Mouse (Mus musculus) thymus, adult 2 months (tissue): Measurements from ENCODE around the gene 4930432K21Rik. TPM values are rescaled to one million over a fixed set of nuclear protein-coding genes. Genes with fewer than 3 reads are reported as not detected.
A peak's percentile ranks its signal among the peaks of the same experiment; 100 is the strongest.

ENCODE experiments used
- DNase-seq: peaks from one replicate; pipeline ENCODE4 v3.0.0; 2021
- H3K27ac ChIP-seq: fragments of 200-500 bp; 2 replicates; pipeline ENCODE4 v1.5.1; 2012; ENCODE audit warnings: low read length, control low read depth; ENCODE audit not compliant: control insufficient read depth, insufficient read depth
- H3K27me3 ChIP-seq: fragments of 200-500 bp; 2 replicates; pipeline ENCODE4 v1.6.1; 2012; ENCODE audit warnings: mild to moderate bottlenecking, low read length, moderate library complexity, mixed read lengths; ENCODE audit not compliant: control insufficient read depth, insufficient read depth
- H3K36me3 ChIP-seq: fragments of 200-500 bp; 2 replicates; pipeline ENCODE4 v1.6.1; 2012; ENCODE audit warnings: mild to moderate bottlenecking, low read length, moderate library complexity; ENCODE audit not compliant: control insufficient read depth, insufficient read depth
- H3K4me1 ChIP-seq: fragments of 200-500 bp; replicated peaks from 2 replicates; pipeline ENCODE4 v1.6.1; 2012; ENCODE audit warnings: low read length; ENCODE audit not compliant: control insufficient read depth, insufficient read depth
- H3K4me3 ChIP-seq: fragments of 200-500 bp; 2 replicates; pipeline ENCODE4 v1.5.1; 2012; ENCODE audit warnings: mild to moderate bottlenecking, low read length, control low read depth, moderate library complexity; ENCODE audit not compliant: control insufficient read depth, insufficient read depth
- CTCF ChIP-seq: fragments of 200-500 bp; IDR thresholded peaks from 2 replicates; pipeline ENCODE4 v1.5.1; 2012; ENCODE audit warnings: mild to moderate bottlenecking, control low read depth, low read length, moderate library complexity, borderline replicate concordance; ENCODE audit not compliant: control insufficient read depth, poor library complexity, insufficient read depth; ENCODE audit errors: extremely low read depth
- POLR2A ChIP-seq: fragments of 200-500 bp; IDR thresholded peaks from 2 replicates; pipeline ENCODE4 v1.6.1; 2012; ENCODE audit warnings: mild to moderate bottlenecking, low read length, control low read depth, moderate library complexity; ENCODE audit not compliant: control insufficient read depth, poor library complexity, insufficient read depth; ENCODE audit errors: extremely low read depth
- WGBS: fragments of 180-500 bp; shearing (Covaris S2); methylation state at CpG from one replicate; pipeline ENCODE4 v1.1.7; 2018; 5-methylcytosine and 5-hydroxymethylcytosine counted together
- polyA plus RNA-seq: library from polyadenylated mRNA; depleted of rRNA; stranded (reverse); fragments of >200 nt; gene quantifications from 2 replicates; pipeline ENCODE4 v1.2.3, GENCODE M21; 2012

4930432K21Rik gene
- polyA plus RNA-seq, 1 experiment = 1.9 TPM

DNA sequence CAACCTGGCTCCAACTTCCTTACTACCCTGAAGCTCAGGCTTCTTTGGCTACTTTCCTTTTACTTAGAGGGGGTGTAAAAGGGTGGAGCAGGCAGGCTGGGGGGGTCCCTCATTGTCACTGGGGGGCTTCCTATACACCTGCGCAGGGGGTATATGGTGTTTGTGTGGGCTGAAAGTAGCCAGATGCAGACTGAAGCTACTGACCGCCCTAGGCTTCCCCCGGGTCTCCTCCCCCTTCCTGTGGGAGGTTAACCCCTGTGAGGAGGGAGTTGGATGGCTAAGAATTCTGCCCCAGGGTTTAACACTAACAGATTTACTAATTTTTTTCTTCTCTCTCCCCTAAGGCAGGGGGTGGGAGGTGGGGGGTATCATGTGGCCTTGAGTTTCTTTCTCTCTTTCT lies 28.7 kb downstream of the 4930432K21Rik start:
- 2% methylated on average over 3 of the region's 3 CpGs for WGBS

DNA sequence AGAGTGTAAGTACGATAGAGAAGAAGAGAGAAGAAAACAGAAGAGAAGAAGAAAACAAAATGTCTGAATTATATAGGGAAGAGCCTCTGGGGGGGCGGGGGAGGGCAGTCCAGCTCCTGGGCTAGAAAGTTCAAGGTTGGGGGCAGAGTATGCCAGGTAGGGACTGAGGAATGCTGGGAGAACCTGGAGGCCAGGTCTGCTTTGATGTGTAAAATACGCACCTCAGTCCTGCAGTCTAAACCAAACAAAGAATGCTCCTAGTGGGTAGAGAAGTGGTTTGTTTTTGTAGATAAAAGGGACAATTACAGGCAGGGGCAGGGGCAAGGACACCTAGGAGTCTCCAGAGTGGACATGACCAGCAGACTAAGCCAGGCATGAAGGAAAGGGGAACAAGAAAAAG lies 29.6 kb downstream of the 4930432K21Rik start:
- no peak for DNase-seq
- TF ChIP-seq POLR2A (no peak), CTCF (no peak)
- 0 out of 2 replicates have a peak, but pooled peaks cover 6% of the 10 kb centered on the region for H3K36me3 ChIP-seq
- H3K4me1 ChIP-seq = peaks cover 44% of the 10 kb centered on the region
- H3K27me3 ChIP-seq = no peaks in the 10 kb centered on the region
- H3K27ac ChIP-seq = no peak overlapping the region
- H3K4me3 ChIP-seq = no peak overlapping the region
- 85% methylated on average over 3 of the region's 3 CpGs for WGBS

More for the DNA sequence above, 28.7 kb downstream of the 4930432K21Rik start:
- H3K36me3 ChIP-seq = 0 out of 2 replicates have a peak, but pooled peaks cover 6% of the 10 kb centered on the region
- peak; percentile 38 for DNase-seq
- no peaks in the 10 kb centered on the region for H3K27me3 ChIP-seq
- no peak overlapping the region for H3K4me3 ChIP-seq
- no peak for TF ChIP-seq CTCF
- no peak for TF ChIP-seq POLR2A
- H3K4me1 ChIP-seq = peaks cover 44% of the 10 kb centered on the region
- peak overlapping the region; percentile 71 for H3K27ac ChIP-seq

DNA sequence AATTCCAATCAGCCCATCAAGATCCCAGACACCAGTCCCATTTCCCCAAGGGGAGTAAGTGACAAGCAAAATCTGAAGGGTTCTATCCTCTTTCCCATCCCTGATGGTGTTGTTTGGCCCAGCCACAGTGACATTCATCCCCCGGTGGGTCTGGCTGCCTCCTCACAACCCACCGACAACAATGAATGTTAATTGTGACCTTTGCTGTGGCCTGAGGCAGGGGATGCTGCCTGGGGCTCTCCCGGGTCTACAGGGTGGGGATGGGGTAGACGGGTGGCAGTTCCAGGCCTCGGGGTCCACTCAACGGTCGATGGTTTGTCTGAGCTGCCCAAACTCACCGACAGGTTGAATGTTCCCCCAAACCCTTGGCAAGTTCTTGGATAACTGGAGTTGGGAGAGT lies 30.8 kb downstream of the 4930432K21Rik start:
- peaks cover 52% of the 10 kb centered on the region for H3K4me1 ChIP-seq
- no peak for DNase-seq
- no peaks in the 10 kb centered on the region for H3K27me3 ChIP-seq
- H3K4me3 ChIP-seq = no peak overlapping the region
- WGBS = 96% methylated on average over 8 of the region's 8 CpGs
- H3K27ac ChIP-seq = peak overlapping the region; percentile 7; the same call in 1 of the 2 replicates
- no peak for TF ChIP-seq POLR2A
- TF ChIP-seq CTCF = no peak
- no peaks in the 10 kb centered on the region for H3K36me3 ChIP-seq

DNA sequence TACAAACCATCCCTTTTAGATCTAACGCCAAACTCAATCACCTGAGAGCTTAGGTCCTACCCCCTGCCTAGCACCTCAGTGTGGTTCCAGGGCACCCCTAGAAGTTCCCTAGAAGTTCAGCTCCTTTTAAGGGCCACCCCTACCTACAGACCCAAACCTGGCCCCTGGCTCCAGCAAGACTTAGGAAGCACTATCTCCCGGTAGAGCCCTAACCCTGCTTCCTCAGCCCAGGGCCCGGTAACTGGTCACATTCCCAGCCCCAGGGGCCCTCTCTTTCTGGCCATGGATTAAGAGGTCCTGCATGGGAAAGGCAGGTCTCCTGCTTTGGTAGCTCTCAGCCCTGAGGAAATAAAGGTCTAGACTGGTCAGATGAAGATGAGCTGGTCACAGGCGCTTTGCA lies 32.1 kb downstream of the 4930432K21Rik start:
- TF ChIP-seq POLR2A (no peak), CTCF (no peak)
- H3K27me3 ChIP-seq = no peaks in the 10 kb centered on the region
- H3K27ac ChIP-seq = no peak overlapping the region
- no peak for DNase-seq
- H3K4me3 ChIP-seq = no peak overlapping the region
- H3K36me3 ChIP-seq = no peaks in the 10 kb centered on the region
- WGBS = 81% methylated on average over 4 of the region's 4 CpGs
- peaks cover 62% of the 10 kb centered on the region for H3K4me1 ChIP-seq

DNA sequence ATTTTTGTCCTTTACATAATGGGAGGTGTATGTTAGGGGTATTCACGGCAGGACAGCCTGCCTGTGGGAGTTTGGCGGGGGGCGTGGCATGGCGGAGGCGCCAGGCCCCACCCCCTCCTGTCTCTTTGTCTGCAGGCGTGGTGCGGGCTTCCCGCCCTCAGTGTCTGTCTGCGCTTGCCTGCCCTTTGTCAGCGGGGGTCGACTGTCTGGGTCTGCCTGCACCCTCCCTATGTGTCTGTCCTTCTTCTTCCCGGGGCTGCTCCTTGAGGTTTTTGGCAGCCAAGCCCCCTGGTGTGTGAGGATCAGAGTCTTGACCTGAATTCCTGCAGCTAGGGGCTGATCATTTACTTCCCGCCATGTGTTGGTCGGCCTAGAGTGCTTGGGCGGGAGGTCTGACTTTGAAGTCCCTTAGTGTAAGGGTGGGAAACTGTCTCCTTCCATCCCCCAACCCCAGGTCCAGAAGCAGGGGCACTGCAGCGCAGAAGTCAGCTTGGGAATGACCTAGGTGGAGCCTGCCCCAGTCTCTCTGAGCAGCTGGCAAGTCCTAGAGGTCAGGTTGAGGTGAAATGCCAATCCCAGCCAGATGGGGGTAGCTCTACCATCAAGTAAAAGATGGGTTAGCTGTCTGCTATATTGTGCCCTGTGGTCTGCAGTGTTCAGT lies 32.8 kb downstream of the 4930432K21Rik start:
- H3K27ac ChIP-seq = peak overlapping the region; percentile 13; the same call in 1 of the 2 replicates
- 15% methylated on average over 16 of the region's 16 CpGs for WGBS
- no peaks in the 10 kb centered on the region for H3K27me3 ChIP-seq
- peak; percentile 76 for DNase-seq
- peak overlapping the region; percentile 16 for H3K4me3 ChIP-seq
- no peaks in the 10 kb centered on the region for H3K36me3 ChIP-seq
- TF ChIP-seq CTCF = no peak
- peak; percentile 55; the same call in 1 of the 2 replicates for TF ChIP-seq POLR2A
- H3K4me1 ChIP-seq = peaks cover 58% of the 10 kb centered on the region

DNA sequence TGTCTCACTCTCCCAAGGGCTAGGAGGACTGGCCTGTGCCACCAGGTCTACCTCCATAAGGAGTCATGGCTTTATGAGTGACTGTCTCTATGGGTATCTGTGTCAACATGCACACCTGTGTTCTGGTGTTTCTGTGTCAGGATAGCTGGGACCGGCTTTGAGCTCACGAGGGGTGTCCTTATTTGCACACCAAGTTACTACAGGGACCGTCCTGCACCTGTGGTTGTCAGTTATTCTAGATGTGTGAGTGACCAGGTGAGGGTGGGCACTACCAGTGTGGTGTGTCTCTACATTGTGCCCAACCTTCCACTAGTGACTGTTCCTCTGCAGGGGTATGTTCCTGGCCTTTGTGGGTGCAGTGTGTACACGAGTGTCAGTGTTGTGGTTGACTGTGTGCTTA lies 35.0 kb downstream of the 4930432K21Rik start:
- 8% methylated on average over 4 of the region's 4 CpGs for WGBS
- H3K27ac ChIP-seq = peak overlapping the region; percentile 96
- H3K36me3 ChIP-seq = no peaks in the 10 kb centered on the region
- H3K4me3 ChIP-seq = peak overlapping the region; percentile 54
- H3K27me3 ChIP-seq = no peaks in the 10 kb centered on the region
- TF ChIP-seq CTCF (no peak), POLR2A (no peak)
- DNase-seq = no peak
- peaks cover 47% of the 10 kb centered on the region for H3K4me1 ChIP-seq

DNA sequence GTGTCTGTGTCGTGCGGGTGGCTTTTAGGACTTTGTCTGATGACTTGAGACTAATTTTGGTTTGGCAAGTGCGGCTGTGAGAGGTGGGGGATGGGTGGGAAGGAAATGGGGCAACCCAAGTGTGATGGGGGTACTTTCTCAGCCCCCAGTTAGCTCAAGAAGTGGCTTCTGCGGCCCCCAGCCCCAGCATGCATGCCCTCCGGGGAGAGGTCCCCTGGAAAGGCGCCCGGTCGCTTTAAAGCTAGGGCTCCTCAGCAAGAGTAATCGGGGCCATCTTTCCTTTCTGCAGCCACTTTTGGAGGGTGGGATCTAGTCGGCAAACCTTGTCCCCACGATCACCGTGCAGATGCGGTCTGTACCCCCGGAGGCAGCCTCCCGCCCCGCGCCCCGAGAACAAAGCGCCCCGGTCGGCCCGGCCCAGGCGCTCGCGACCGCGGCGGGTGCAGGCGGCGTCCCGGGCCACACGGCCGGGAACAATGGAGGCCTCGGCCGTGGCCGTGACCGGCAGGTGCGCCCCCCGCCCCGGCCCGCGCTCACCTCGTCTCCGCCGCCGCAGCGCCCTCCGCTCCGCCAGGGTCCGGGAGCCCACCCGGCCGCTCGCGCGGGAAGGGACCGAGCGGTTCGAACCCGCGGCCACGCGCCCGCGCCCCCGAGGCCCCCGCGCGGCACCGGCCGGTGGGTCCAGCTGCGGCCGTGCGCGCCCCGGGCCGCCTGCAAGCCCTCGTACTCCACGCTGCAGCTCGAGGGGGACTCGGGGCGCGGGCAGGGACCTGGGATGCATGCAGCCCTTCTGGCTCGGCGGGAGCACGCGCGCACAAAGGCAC lies 35.6 kb downstream of the 4930432K21Rik start:
- peak overlapping the region; percentile 54 for H3K4me3 ChIP-seq
- H3K36me3 ChIP-seq = no peaks in the 10 kb centered on the region
- TF ChIP-seq POLR2A (0 out of 2 replicates have a peak, but pooled peaks have one; percentile 25), CTCF (no peak)
- DNase-seq = peak; percentile 70
- peak overlapping the region; percentile 96 for H3K27ac ChIP-seq
- no peaks in the 10 kb centered on the region for H3K27me3 ChIP-seq
- under 1% methylated on average over 85 of the region's 87 CpGs for WGBS
- H3K4me1 ChIP-seq = peaks cover 40% of the 10 kb centered on the region
